Mouse (Mus musculus): ENCODE measurements around the gene Tbk1.

- no peak for TF ChIP-seq ZC3H11A (IDR thresholded peaks at IDR 0.05; ENCODE audit: borderline replicate concordance, low read depth, low read length)
- no peak for TF ChIP-seq MAFK (IDR thresholded peaks at IDR 0.05; ENCODE audit: insufficient read depth, low read depth, low read length)
- TF ChIP-seq ZNF384 (IDR thresholded peaks at IDR 0.05; ENCODE audit: low read depth, low read length): no peak
These were observed 4.3 kb downstream of the Tbk1 start for GRCm38 (mm10) chr10:121582287-121582686.

All from ES-E14 (cell line).